Mouse (Mus musculus) liver, embryonic 15.5 days (tissue): ENCODE results near the gene Tmem132e. TPM values are rescaled to one million over a fixed set of nuclear protein-coding genes. Genes with fewer than 3 reads are reported as not detected.

Experiments
- ATAC-seq: fragments of 200-750 bp; cut with Nextera tagmentation; 2 replicates; pipeline ENCODE4 v1.8.0; 2017; ENCODE audit warnings: moderate number of reproducible peaks, mild to moderate bottlenecking, moderate library complexity; ENCODE audit not compliant: insufficient read depth
- H3K27ac ChIP-seq: fragments of 300-500 bp; sonication (generic); replicated peaks from 2 replicates; pipeline ENCODE4 v1.5.1; 2015; ENCODE audit warnings: mild to moderate bottlenecking, inconsistent platforms
- H3K27me3 ChIP-seq: fragments of 300-500 bp; sonication (generic); 2 replicates; pipeline ENCODE4 v1.6.1; 2015; ENCODE audit warnings: mild to moderate bottlenecking, inconsistent platforms
- H3K36me3 ChIP-seq: fragments of 300-500 bp; sonication (generic); replicated peaks from 2 replicates; pipeline ENCODE4 v1.6.1; 2015; ENCODE audit warnings: moderate library complexity, mild to moderate bottlenecking, inconsistent platforms
- H3K4me1 ChIP-seq: fragments of 300-500 bp; sonication (generic); replicated peaks from 2 replicates; pipeline ENCODE4 v1.6.1; 2015; ENCODE audit warnings: inconsistent platforms
- H3K4me2 ChIP-seq: fragments of 300-500 bp; sonication (generic); 2 replicates; pipeline ENCODE4 v1.6.1; 2015; ENCODE audit warnings: moderate library complexity, mild to moderate bottlenecking, inconsistent platforms
- H3K4me3 ChIP-seq: fragments of 300-500 bp; sonication (generic); replicated peaks from 2 replicates; pipeline ENCODE4 v1.5.1; 2015; ENCODE audit warnings: mild to moderate bottlenecking, inconsistent platforms
- H3K9ac ChIP-seq: fragments of 300-500 bp; sonication (generic); 2 replicates; pipeline ENCODE4 v1.6.1; 2015; ENCODE audit warnings: moderate library complexity, mild to moderate bottlenecking, inconsistent platforms
- H3K9me3 ChIP-seq: fragments of 300-500 bp; sonication (generic); replicated peaks from 2 replicates; pipeline ENCODE4 v1.6.1; 2016; ENCODE audit warnings: inconsistent platforms
- WGBS: fragments of 180-500 bp; shearing (Covaris S2); methylation state at CpG from one replicate; pipeline ENCODE4 v1.1.7; 2015; ENCODE audit warnings: mixed read lengths; ENCODE audit not compliant: insufficient replicate concordance; 5-methylcytosine and 5-hydroxymethylcytosine counted together
- polyA plus RNA-seq: library from polyadenylated mRNA; unstranded; fragments of >200 nt; fragmentation: Nextera tagmentation; extraction: Ambion mirVana; gene quantifications from 2 replicates; pipeline ENCODE4 v1.2.1, GENCODE M21; 2015

Tmem132e gene
- polyA plus RNA-seq, 1 experiment from 2014 or later = 0.23 TPM

- no peak for ATAC-seq
- Histone ChIP-seq H3K9me3 (no peaks in the 10 kb centered on the region), H3K27me3 (no peaks in the 10 kb centered on the region), H3K36me3 (no peaks in the 10 kb centered on the region), H3K4me1 (no peaks in the 10 kb centered on the region), H3K27ac (no peak overlapping the region), H3K4me2 (no peak overlapping the region), H3K9ac (no peak overlapping the region), H3K4me3 (no peak overlapping the region)
- WGBS = 76% methylated on average over 3 of the region's 3 CpGs
These were observed 92.2 kb downstream of the Tmem132e start for GRCm38 (mm10) chr11:82480941-82481340.

- H3K4me1 ChIP-seq = no peaks in the 10 kb centered on the region
- no peaks in the 10 kb centered on the region for H3K36me3 ChIP-seq
- ATAC-seq = no peak
- H3K4me2 ChIP-seq = no peak overlapping the region
- no peak overlapping the region for H3K9ac ChIP-seq
- no peak overlapping the region for H3K27ac ChIP-seq
- no peaks in the 10 kb centered on the region for H3K9me3 ChIP-seq
- H3K27me3 ChIP-seq = no peaks in the 10 kb centered on the region
- whole genome bisulfite sequencing = 51% methylated on average over 8 of the region's 8 CpGs
- H3K4me3 ChIP-seq = no peak overlapping the region
These were observed 98.8 kb downstream of the Tmem132e start for GRCm38 (mm10) chr11:82487359-82488086.

GRCm38 (mm10) chr11:82490896-82491295, 102.2 kb downstream of the Tmem132e start:
- Histone ChIP-seq H3K4me1 (no peaks in the 10 kb centered on the region), H3K9me3 (no peaks in the 10 kb centered on the region), H3K36me3 (no peaks in the 10 kb centered on the region), H3K4me3 (no peak overlapping the region), H3K27me3 (no peaks in the 10 kb centered on the region), H3K4me2 (no peak overlapping the region), H3K27ac (no peak overlapping the region), H3K9ac (no peak overlapping the region)
- no peak for ATAC-seq
- WGBS = 59% methylated on average over 3 of the region's 3 CpGs

Other genes with a start within 250 kb of the Tmem132e start
- not detected in 2 replicates for gene Ccl1, start 83.2 kb upstream of the Tmem132e start, polyA plus RNA-seq